Mouse (Mus musculus) lung, postnatal 14 days (tissue): ENCODE data around the gene Vmn1r231.

Experiments used
- DNase-seq: peaks from one replicate; pipeline ENCODE4 v3.0.0; 2021

Vmn1r231 gene

GRCm38 (mm10) chr17:20904991-20905390 lies at the start of gene Vmn1r231:
Gene Vmn1r231, minus strand, starts transcription at chr17:20905091.
- no peak for DNase-seq

- no peak for DNase-seq
Observed at GRCm38 (mm10) chr17:20946636-20947035, 41.7 kb upstream of the Vmn1r231 start.

GRCm38 (mm10) chr17:20946026-20946565 lies 41.2 kb upstream of the Vmn1r231 start:
- DNase-seq = no peak

- DNase-seq = peak; percentile 96
Observed at GRCm38 (mm10) chr17:20944985-20945891, 40.3 kb upstream of the Vmn1r231 start, which contains the start of gene Ppp2r1a. Gene Ppp2r1a, plus strand, starts transcription at chr17:20945311.

- no peak for DNase-seq
Observed at GRCm38 (mm10) chr17:20944226-20944625, 39.3 kb upstream of the Vmn1r231 start.

- no peak for DNase-seq
Observed at GRCm38 (mm10) chr17:20919614-20920013, 14.7 kb upstream of the Vmn1r231 start, which contains the start of gene Vmn1r232. Gene Vmn1r232, minus strand, starts transcription at chr17:20919714.

- DNase-seq = no peak
Observed at GRCm38 (mm10) chr17:20840144-20840543, 64.7 kb downstream of the Vmn1r231 start, which contains the start of gene Vmn1r230. Gene Vmn1r230, plus strand, starts transcription at chr17:20840444.
